Mouse (Mus musculus): ENCODE data around the gene Ate1.
"Not testable (repeated sequence)": the region's sequence is repeated elsewhere in the genome, so short reads cannot be mapped to it uniquely, and the experiment has no call there.

The Ate1 gene

GRCm38 (mm10) chr7:130523451-130523850 lies 3.3 kb upstream of the Ate1 start:
- no peak for DNase-seq (ENCODE audit: low read depth, low spot score)

GRCm38 (mm10) chr7:130520812-130521422 lies 748 bp upstream of the Ate1 start:
- no peak for DNase-seq (ENCODE audit: low read depth, low spot score)

- peak; percentile 97 for DNase-seq (ENCODE audit: low read depth, low spot score)
Observed at GRCm38 (mm10) chr7:130519096-130520048, 797 bp downstream of the Ate1 start.

GRCm38 (mm10) chr7:130518213-130519095 lies 1.7 kb downstream of the Ate1 start:
- DNase-seq (ENCODE audit: low read depth, low spot score), result no peak

GRCm38 (mm10) chr7:130510243-130510642 lies 9.9 kb downstream of the Ate1 start:
- no peak for DNase-seq (ENCODE audit: low read depth, low spot score)

GRCm38 (mm10) chr7:130503006-130503405 lies 17.2 kb downstream of the Ate1 start:
- DNase-seq (ENCODE audit: low read depth, low spot score), result no peak

GRCm38 (mm10) chr7:130501499-130501898 lies 18.7 kb downstream of the Ate1 start:
- DNase-seq (ENCODE audit: low read depth, low spot score), result no peak

GRCm38 (mm10) chr7:130493346-130493745 lies 26.8 kb downstream of the Ate1 start:
- DNase-seq (ENCODE audit: low read depth, low spot score), result no peak

GRCm38 (mm10) chr7:130492026-130492425 lies 28.1 kb downstream of the Ate1 start:
- no peak for DNase-seq (ENCODE audit: low read depth, low spot score)

- DNase-seq (ENCODE audit: low read depth, low spot score), result not testable (repeated sequence)
Observed at GRCm38 (mm10) chr7:130479003-130479402, 41.2 kb downstream of the Ate1 start.

- DNase-seq (ENCODE audit: low read depth, low spot score), result peak; percentile 28
Observed at GRCm38 (mm10) chr7:130475970-130476369, 44.2 kb downstream of the Ate1 start.

- DNase-seq (ENCODE audit: low read depth, low spot score), result no peak
Observed at GRCm38 (mm10) chr7:130473881-130474280, 46.3 kb downstream of the Ate1 start.

- DNase-seq (ENCODE audit: low read depth, low spot score), result no peak
Observed at GRCm38 (mm10) chr7:130472683-130473082, 47.5 kb downstream of the Ate1 start.

GRCm38 (mm10) chr7:130471045-130471444 lies 49.1 kb downstream of the Ate1 start:
- no peak for DNase-seq (ENCODE audit: low read depth, low spot score)

- DNase-seq (ENCODE audit: low read depth, low spot score), result no peak
Observed at GRCm38 (mm10) chr7:130455587-130456246, 64.5 kb downstream of the Ate1 start.

- DNase-seq (ENCODE audit: low read depth, low spot score), result no peak
Observed at GRCm38 (mm10) chr7:130454226-130454625, 65.9 kb downstream of the Ate1 start.

- DNase-seq (ENCODE audit: low read depth, low spot score), result no peak
Observed at GRCm38 (mm10) chr7:130435776-130436175, 84.4 kb downstream of the Ate1 start.

GRCm38 (mm10) chr7:130432141-130432540 lies 88.0 kb downstream of the Ate1 start:
- DNase-seq (ENCODE audit: low read depth, low spot score), result no peak

GRCm38 (mm10) chr7:130426586-130426985 lies 93.6 kb downstream of the Ate1 start:
- DNase-seq (ENCODE audit: low read depth, low spot score), result no peak

- DNase-seq (ENCODE audit: low read depth, low spot score), result no peak
Observed at GRCm38 (mm10) chr7:130425991-130426390, 94.2 kb downstream of the Ate1 start.

- DNase-seq (ENCODE audit: low read depth, low spot score), result no peak
Observed at GRCm38 (mm10) chr7:130419961-130420360, 100.2 kb downstream of the Ate1 start.

Measured in retina, postnatal 7 days (tissue).